Mouse (Mus musculus) bone marrow macrophage, adult 2 months (primary cell): ENCODE results near the gene Garnl3. TPM values are rescaled to one million over a fixed set of nuclear protein-coding genes. Genes with fewer than 3 reads are reported as not detected.

Source experiments
- H3K27ac ChIP-seq: 2 replicates; pipeline ENCODE4 v1.5.1; 2012; ENCODE audit warnings: low read depth, low read length; ENCODE audit not compliant: insufficient read depth
- H3K4me1 ChIP-seq: 2 replicates; pipeline ENCODE4 v1.6.1; 2012; ENCODE audit warnings: low read length; ENCODE audit not compliant: control insufficient read depth, insufficient read depth
- H3K4me3 ChIP-seq: 2 replicates; pipeline ENCODE4 v1.5.1; 2012; ENCODE audit warnings: mild to moderate bottlenecking, low read length, moderate library complexity; ENCODE audit not compliant: insufficient read depth
- CTCF ChIP-seq: IDR thresholded peaks from 2 replicates; pipeline ENCODE4 v1.5.1; 2012; ENCODE audit warnings: low read depth, mild to moderate bottlenecking, low read length, moderate library complexity
- POLR2A ChIP-seq: IDR thresholded peaks from 2 replicates; pipeline ENCODE4 v1.6.1; 2012; ENCODE audit warnings: mild to moderate bottlenecking, low read depth, low read length, borderline replicate concordance
- polyA plus RNA-seq: library from polyadenylated mRNA; stranded (reverse); fragments of >200 nt; gene quantifications from 2 replicates; pipeline ENCODE4 v1.2.4, GENCODE M21; 2012; ENCODE audit not compliant: missing spikeins, insufficient read depth, insufficient read length

The Garnl3 gene
- polyA plus RNA-seq, 1 experiment = 3.0 TPM

- Histone ChIP-seq H3K27ac (no peak overlapping the region), H3K4me1 (peaks cover 15% of the 10 kb centered on the region), H3K4me3 (no peak overlapping the region)
- TF ChIP-seq POLR2A (no peak), CTCF (no peak)
These were observed 39.5 kb upstream of the Garnl3 start for GRCm38 (mm10) chr2:33170777-33171565.

- H3K4me3 ChIP-seq = no peak overlapping the region
- peaks cover 12% of the 10 kb centered on the region for H3K4me1 ChIP-seq
- TF ChIP-seq POLR2A (no peak), CTCF (no peak)
- no peak overlapping the region for H3K27ac ChIP-seq
These were observed 38.0 kb upstream of the Garnl3 start for GRCm38 (mm10) chr2:33169445-33169844.

GRCm38 (mm10) chr2:33167060-33167459 lies 35.6 kb upstream of the Garnl3 start:
- no peak for TF ChIP-seq CTCF
- TF ChIP-seq POLR2A = no peak
- H3K4me1 ChIP-seq = peaks cover 4% of the 10 kb centered on the region
- H3K27ac ChIP-seq = no peak overlapping the region
- H3K4me3 ChIP-seq = no peak overlapping the region

- H3K4me1 ChIP-seq = peaks cover 4% of the 10 kb centered on the region
- TF ChIP-seq CTCF (no peak), POLR2A (no peak)
These were observed 34.4 kb upstream of the Garnl3 start for GRCm38 (mm10) chr2:33165710-33166374.

GRCm38 (mm10) chr2:33165229-33165628 lies 33.8 kb upstream of the Garnl3 start:
- no peak for TF ChIP-seq CTCF
- TF ChIP-seq POLR2A = no peak
- Histone ChIP-seq H3K4me3 (no peak overlapping the region), H3K4me1 (peaks cover 4% of the 10 kb centered on the region), H3K27ac (no peak overlapping the region)

More at GRCm38 (mm10) chr2:33165710-33166374, 34.4 kb upstream of the Garnl3 start:
- Histone ChIP-seq H3K27ac (no peak overlapping the region), H3K4me3 (no peak overlapping the region)

GRCm38 (mm10) chr2:33164646-33165045 lies 33.2 kb upstream of the Garnl3 start:
- H3K4me1 ChIP-seq = peaks cover 4% of the 10 kb centered on the region
- H3K27ac ChIP-seq = no peak overlapping the region
- H3K4me3 ChIP-seq = no peak overlapping the region
- no peak for TF ChIP-seq POLR2A
- TF ChIP-seq CTCF = no peak

GRCm38 (mm10) chr2:33162126-33162525 lies 30.7 kb upstream of the Garnl3 start:
- no peak overlapping the region for H3K4me3 ChIP-seq
- TF ChIP-seq POLR2A = no peak
- TF ChIP-seq CTCF = no peak
- peaks cover 3% of the 10 kb centered on the region for H3K4me1 ChIP-seq
- no peak overlapping the region for H3K27ac ChIP-seq

- Histone ChIP-seq H3K4me3 (no peak overlapping the region), H3K4me1 (no peaks in the 10 kb centered on the region), H3K27ac (no peak overlapping the region)
- TF ChIP-seq POLR2A (no peak), CTCF (no peak)
These were observed 29.0 kb upstream of the Garnl3 start for GRCm38 (mm10) chr2:33160326-33160973.

GRCm38 (mm10) chr2:33159593-33159992 lies 28.1 kb upstream of the Garnl3 start:
- Histone ChIP-seq H3K27ac (no peak overlapping the region), H3K4me1 (no peaks in the 10 kb centered on the region), H3K4me3 (no peak overlapping the region)
- no peak for TF ChIP-seq CTCF
- no peak for TF ChIP-seq POLR2A

GRCm38 (mm10) chr2:33158895-33159294 lies 27.4 kb upstream of the Garnl3 start:
- Histone ChIP-seq H3K4me1 (no peaks in the 10 kb centered on the region), H3K27ac (no peak overlapping the region), H3K4me3 (no peak overlapping the region)
- TF ChIP-seq CTCF (no peak), POLR2A (no peak)
